Mouse (Mus musculus): ENCODE results near the gene Vmn2r4. TPM values are rescaled to one million over a fixed set of nuclear protein-coding genes. Genes with fewer than 3 reads are reported as not detected.

Vmn2r4 gene
- polyA plus RNA-seq, 1 experiment from 2014 or later: not detected

Other genes starting within 250 kb of the Vmn2r4 start
- not detected in 2 replicates for gene Vmn2r3, start 125.7 kb downstream of the Vmn2r4 start, polyA plus RNA-seq (2014; fragmentation: Nextera tagmentation; extraction: Ambion mirVana)
- gene Vmn2r5, start 94.5 kb upstream of the Vmn2r4 start, polyA plus RNA-seq (2014; fragmentation: Nextera tagmentation; extraction: Ambion mirVana): not detected in 2 replicates
- gene Vmn2r6, start 150.5 kb upstream of the Vmn2r4 start, polyA plus RNA-seq (2014; fragmentation: Nextera tagmentation; extraction: Ambion mirVana): not detected in 2 replicates

Data from midbrain, embryonic 14.5 days (tissue).